Mouse (Mus musculus) CH12.LX (cell line): ENCODE data around the gene Rassf5. TPM values are rescaled to one million over a fixed set of nuclear protein-coding genes. Genes with fewer than 3 reads are reported as not detected.

Source experiments
- DNase-seq: peaks from one replicate; pipeline ENCODE4 v3.0.0-alpha.2; 2013; ENCODE audit errors: extremely low read depth
- H3K27ac ChIP-seq: 2 replicates; pipeline ENCODE4 v1.5.1; 2012; ENCODE audit warnings: low read depth, mild to moderate bottlenecking, control low read depth, moderate library complexity; ENCODE audit not compliant: insufficient read depth
- H3K27me3 ChIP-seq: replicated peaks from 2 replicates; pipeline ENCODE3; 2012; ENCODE audit warnings: inconsistent platforms
- H3K36me3 ChIP-seq, 2 experiments: replicated peaks in 1 of 2; 2 replicates each; pipeline versions ENCODE3 to v1.6.1; 2012; ENCODE audit warnings: inconsistent platforms in 1 of 2, low read length in 1 of 2, mild to moderate bottlenecking in 1 of 2, mixed read lengths in 1 of 2, moderate library complexity in 1 of 2; ENCODE audit not compliant: control insufficient read depth in 1 of 2, insufficient read depth in 1 of 2
- H3K4me1 ChIP-seq, 2 experiments: 2 replicates each; pipeline ENCODE4 v1.6.1; 2012; ENCODE audit warnings: inconsistent platforms in 1 of 2, moderate library complexity in 1 of 2; ENCODE audit not compliant: insufficient read depth in 2 of 2, control insufficient read depth in 1 of 2
- H3K4me2 ChIP-seq: 2 replicates; pipeline ENCODE4 v1.6.1; 2012; ENCODE audit warnings: low read depth, mild to moderate bottlenecking, control low read depth; ENCODE audit not compliant: poor library complexity, insufficient read depth, severe bottlenecking
- H3K4me3 ChIP-seq, 3 experiments: fragments of 150-350 bp in 1 of 3; sonication (generic) in 1 of 3; replicated peaks in 1 of 3; 2 replicates each; pipeline versions ENCODE3 to v1.5.1; 2011 to 2012; ENCODE audit warnings: low read depth in 2 of 3, low read length in 2 of 3, mild to moderate bottlenecking in 2 of 3, moderate library complexity in 2 of 3, control low read depth in 1 of 3, improper control_type of control experiment in 1 of 3, inconsistent platforms in 1 of 3, mixed read lengths in 1 of 3; ENCODE audit not compliant: poor library complexity in 1 of 3
- H3K79me2 ChIP-seq: replicated peaks from 2 replicates; pipeline ENCODE4 v1.6.1; 2012; ENCODE audit warnings: mild to moderate bottlenecking, moderate library complexity; ENCODE audit not compliant: control insufficient read depth, poor library complexity, insufficient read depth, severe bottlenecking; ENCODE audit errors: extremely low read depth
- H3K9ac ChIP-seq: 2 replicates; pipeline ENCODE4 v1.6.1; 2012; ENCODE audit warnings: low read depth, mild to moderate bottlenecking, control low read depth, moderate library complexity; ENCODE audit not compliant: insufficient read depth
- H3K9me3 ChIP-seq: replicated peaks from 2 replicates; pipeline ENCODE3; 2012; ENCODE audit warnings: low read length, inconsistent platforms, mixed read lengths
- BHLHE40 ChIP-seq: IDR thresholded peaks from 2 replicates; pipeline ENCODE4 v1.6.1; 2011; ENCODE audit warnings: mild to moderate bottlenecking, low read depth, low read length, improper control_type of control experiment
- CHD1 ChIP-seq: IDR thresholded peaks from 2 replicates; pipeline ENCODE4 v1.6.1; 2012; ENCODE audit warnings: low read depth, low read length, improper control_type of control experiment, inconsistent platforms
- CTCF ChIP-seq, 2 experiments: IDR thresholded peaks in 1 of 2; conservative IDR thresholded peaks in 1 of 2; 2 replicates each; pipeline ENCODE4 v1.5.1; 2011 to 2012; ENCODE audit warnings: low read depth in 2 of 2, low read length in 2 of 2, improper control_type of control experiment in 1 of 2, inconsistent platforms in 1 of 2, mild to moderate bottlenecking in 1 of 2, moderate library complexity in 1 of 2
- ELF1 ChIP-seq: IDR thresholded peaks from 2 replicates; pipeline ENCODE4 v1.6.1; 2014; ENCODE audit warnings: low read depth, mild to moderate bottlenecking, inconsistent platforms, low read length, improper control_type of control experiment
- EP300 ChIP-seq: IDR thresholded peaks from 2 replicates; pipeline ENCODE4 v1.6.1; 2011; ENCODE audit warnings: low read length, improper control_type of control experiment
- ETS1 ChIP-seq: conservative IDR thresholded peaks from 2 replicates; pipeline ENCODE4 v1.6.1; 2012; ENCODE audit warnings: low read depth, mild to moderate bottlenecking, inconsistent platforms, low read length, improper control_type of control experiment, moderate library complexity
- GABPA ChIP-seq: IDR thresholded peaks from 2 replicates; pipeline ENCODE4 v1.6.1; 2012; ENCODE audit warnings: low read depth, low read length, improper control_type of control experiment, inconsistent platforms; ENCODE audit not compliant: insufficient replicate concordance
- IRF4 ChIP-seq: IDR thresholded peaks from 2 replicates; pipeline ENCODE4 v1.6.1; 2014; ENCODE audit warnings: low read depth, mild to moderate bottlenecking, inconsistent platforms, low read length, improper control_type of control experiment
- JUN ChIP-seq: IDR thresholded peaks from 2 replicates; pipeline ENCODE4 v1.6.1; 2011; ENCODE audit warnings: low read depth, mild to moderate bottlenecking, low read length, improper control_type of control experiment, moderate library complexity; ENCODE audit not compliant: insufficient read depth
- JUND ChIP-seq: conservative IDR thresholded peaks from 2 replicates; pipeline ENCODE4 v1.6.1; 2011; ENCODE audit warnings: low read depth, low read length, improper control_type of control experiment
- KAT2A ChIP-seq: IDR thresholded peaks from 2 replicates; pipeline ENCODE4 v1.6.1; 2012; ENCODE audit warnings: low read length, improper control_type of control experiment, inconsistent platforms; ENCODE audit not compliant: insufficient replicate concordance
- MAX ChIP-seq: IDR thresholded peaks from 2 replicates; pipeline ENCODE4 v1.6.1; 2011; ENCODE audit warnings: low read length, improper control_type of control experiment
- MAZ ChIP-seq: IDR thresholded peaks from 2 replicates; pipeline ENCODE4 v1.6.1; 2012; ENCODE audit warnings: low read depth, mild to moderate bottlenecking, inconsistent platforms, low read length, improper control_type of control experiment, moderate library complexity
- MEF2A ChIP-seq: IDR thresholded peaks from 2 replicates; pipeline ENCODE4 v1.6.1; 2014; ENCODE audit warnings: low read depth, mild to moderate bottlenecking, inconsistent platforms, low read length, improper control_type of control experiment, borderline replicate concordance
- MXI1 ChIP-seq: IDR thresholded peaks from 2 replicates; pipeline ENCODE4 v1.6.1; 2011; ENCODE audit warnings: mild to moderate bottlenecking, low read depth, low read length, improper control_type of control experiment
- MYC ChIP-seq: IDR thresholded peaks from 2 replicates; pipeline ENCODE4 v1.6.1; 2011; ENCODE audit warnings: low read depth, mild to moderate bottlenecking, improper control_type of control experiment, low read length
- NELFE ChIP-seq: IDR thresholded peaks from 2 replicates; pipeline ENCODE4 v1.6.1; 2011; ENCODE audit warnings: low read depth, low read length, improper control_type of control experiment
- PAX5 ChIP-seq: IDR thresholded peaks from 2 replicates; pipeline ENCODE4 v1.6.1; 2012; ENCODE audit warnings: low read length, inconsistent platforms, mixed read lengths
- POLR2A ChIP-seq: IDR thresholded peaks from 2 replicates; pipeline ENCODE4 v1.6.1; 2011; ENCODE audit warnings: low read depth, mild to moderate bottlenecking, improper control_type of control experiment, low read length
- RAD21 ChIP-seq: IDR thresholded peaks from 2 replicates; pipeline ENCODE4 v1.6.1; 2011; ENCODE audit warnings: low read depth, mild to moderate bottlenecking, low read length, improper control_type of control experiment, moderate library complexity
- RCOR1 ChIP-seq: conservative IDR thresholded peaks from 2 replicates; pipeline ENCODE4 v1.6.1; 2012; ENCODE audit warnings: low read depth, mild to moderate bottlenecking, inconsistent platforms, low read length, improper control_type of control experiment
- SMC3 ChIP-seq: IDR thresholded peaks from 2 replicates; pipeline ENCODE4 v1.6.1; 2011; ENCODE audit warnings: low read depth, low read length, improper control_type of control experiment
- TBP ChIP-seq: conservative IDR thresholded peaks from 2 replicates; pipeline ENCODE4 v1.6.1; 2011; ENCODE audit warnings: low read depth, low read length, improper control_type of control experiment
- TCF12 ChIP-seq: IDR thresholded peaks from 2 replicates; pipeline ENCODE4 v1.6.1; 2014; ENCODE audit warnings: low read depth, mild to moderate bottlenecking, inconsistent platforms, low read length, improper control_type of control experiment
- UBTF ChIP-seq: IDR thresholded peaks from 2 replicates; pipeline ENCODE4 v1.6.1; 2012; ENCODE audit warnings: low read depth, mild to moderate bottlenecking, inconsistent platforms, low read length, improper control_type of control experiment, moderate library complexity
- ZC3H11A ChIP-seq: IDR thresholded peaks from 2 replicates; pipeline ENCODE4 v1.6.1; 2012; ENCODE audit warnings: low read depth, mild to moderate bottlenecking, inconsistent platforms, low read length, improper control_type of control experiment
- ZKSCAN1 ChIP-seq: IDR thresholded peaks from 2 replicates; pipeline ENCODE4 v1.6.1; 2012; ENCODE audit warnings: low read depth, inconsistent platforms, low read length, improper control_type of control experiment, borderline replicate concordance
- ZMIZ1 ChIP-seq: IDR thresholded peaks from 2 replicates; pipeline ENCODE4 v1.6.1; 2012; ENCODE audit warnings: low read depth, mild to moderate bottlenecking, inconsistent platforms, low read length, improper control_type of control experiment
- ZNF384 ChIP-seq: IDR thresholded peaks from 2 replicates; pipeline ENCODE4 v1.6.1; 2012; ENCODE audit warnings: low read depth, low read length, improper control_type of control experiment, inconsistent platforms
- dilution Hi-C: fragments of 300-500 bp; cut with MboI; formaldehyde crosslinking; loops from 2 replicates; pipeline ENCODE4 v1.14.3; 2020; ENCODE audit warnings: low sequenced_read_pairs; ENCODE audit not compliant: extremely low pct_unique_long_range_greater_than_20kb, extremely low pct_ligation_motif_present
- in situ Hi-C: fragments of 300-500 bp; cut with MboI; formaldehyde crosslinking; loops from 3 replicates; pipeline ENCODE4 v1.14.3; 2019; ENCODE audit warnings: low sequenced_read_pairs, low pct_ligation_motif_present, low pct_unique_long_range_greater_than_20kb, mixed read lengths
- polyA plus RNA-seq: library from polyadenylated mRNA; unstranded; fragments of >175 nt; gene quantifications from 2 replicates; pipeline ENCODE4 v1.2.1, GENCODE M21; 2012; ENCODE audit warnings: low read depth; ENCODE audit not compliant: insufficient read length
- total RNA-seq, 2 experiments: library from RNA; depleted of rRNA; stranded (reverse); fragments of 300-350 nt in 1 of 2; fragments of >200 nt in 1 of 2; gene quantifications; 2 replicates each; pipeline ENCODE4 v1.2.3; 2012 to 2014

The Rassf5 gene
- total and polyA plus RNA-seq, 3 experiments, result 11.5 to 32.1 (median 16.3) TPM

GRCm38 (mm10) chr1:131199976-131200375 is 45.1 kb downstream of the Rassf5 start:
- DNase-seq, result peak; percentile 85
- in situ Hi-C loops (no loop called here), dilution Hi-C loops (no loop called here)
- H3K79me2 ChIP-seq, result peaks cover 10% of the 10 kb centered on the region
- TF ChIP-seq ZC3H11A (no peak), MXI1 (no peak), EP300 (peak; percentile 7; the same call in 1 of the 2 replicates), MAX (0 out of 2 replicates have a peak, but pooled peaks have one; percentile 50), JUND (no peak), CTCF (conservative IDR thresholded peaks at IDR 0.05 in 1 of 2, IDR thresholded peaks at IDR 0.05 in 1 of 2; ENCODE audit: low read depth in 2 of 2, low read length in 2 of 2) (peak in 1 of 2 experiments; percentile 64; a peak in 2 of 4 replicates), UBTF (peak; percentile 19; the same call in 1 of the 2 replicates), SMC3 (peak; percentile 8; the same call in 1 of the 2 replicates), ZNF384 (no peak), POLR2A (peak; percentile 62), MYC (peak; percentile 73; the same call in 1 of the 2 replicates), IRF4 (0 out of 2 replicates have a peak, but pooled peaks have one; percentile 15), MAZ (0 out of 2 replicates have a peak, but pooled peaks have one; percentile 42), TCF12 (0 out of 2 replicates have a peak, but pooled peaks have one; percentile 44), ETS1 (no peak; the same call in 1 of the 2 replicates), RAD21 (peak; percentile 24), BHLHE40 (peak; percentile 34; the same call in 1 of the 2 replicates)
- H3K27ac ChIP-seq, result no peak overlapping the region
- H3K4me3 ChIP-seq, result peak overlapping the region; percentile 59 to 65 (median 65)
- H3K4me1 ChIP-seq, result peaks cover 38 to 72% of the 10 kb centered on the region in 2 experiments
- H3K9ac ChIP-seq, result peak overlapping the region; percentile 81
- H3K36me3 ChIP-seq, result peaks cover 5 to 21% of the 10 kb centered on the region in 2 experiments
- H3K9me3 ChIP-seq, result no peaks in the 10 kb centered on the region
- H3K4me2 ChIP-seq, result peak overlapping the region; percentile 96
- no peaks in the 10 kb centered on the region for H3K27me3 ChIP-seq

- Histone ChIP-seq H3K27me3 (no peaks in the 10 kb centered on the region), H3K27ac (no peak overlapping the region), H3K79me2 (peaks cover 10% of the 10 kb centered on the region), H3K4me3 (peak overlapping the region; percentile 59 to 65 (median 65)), H3K9me3 (no peaks in the 10 kb centered on the region), H3K4me2 (peak overlapping the region; percentile 96), H3K36me3 (peaks cover 9 to 28% of the 10 kb centered on the region in 2 experiments), H3K4me1 (peaks cover 32 to 72% of the 10 kb centered on the region in 2 experiments), H3K9ac (peak overlapping the region; percentile 81)
- in situ Hi-C loops, result no loop called here
- dilution Hi-C loops, result no loop called here
- TF ChIP-seq JUND, result no peak
- TF ChIP-seq TBP, result no peak
- peak; percentile 55 for TF ChIP-seq MXI1
- no peak for TF ChIP-seq SMC3
- TF ChIP-seq ZMIZ1, result 0 out of 2 replicates have a peak, but pooled peaks have one; percentile 16
- peak; percentile 9; the same call in 1 of the 2 replicates for TF ChIP-seq UBTF
- TF ChIP-seq RCOR1, result no peak
- peak; percentile 12; the same call in 1 of the 2 replicates for TF ChIP-seq TCF12
- no peak for TF ChIP-seq GABPA
- TF ChIP-seq ELF1, result peak; percentile 65
- TF ChIP-seq ZKSCAN1, result no peak
- TF ChIP-seq JUN, result no peak
- TF ChIP-seq PAX5, result no peak
- TF ChIP-seq BHLHE40, result peak; percentile 68
- peak; percentile 45 for TF ChIP-seq MEF2A
- TF ChIP-seq KAT2A, result no peak
- TF ChIP-seq ZNF384, result no peak
- no peak for TF ChIP-seq POLR2A
- 0 out of 2 replicates have a peak, but pooled peaks have one; percentile 34 for TF ChIP-seq NELFE
- TF ChIP-seq CHD1, result 0 out of 2 replicates have a peak, but pooled peaks have one; percentile 36
- peak; percentile 56 for DNase-seq
Measured at GRCm38 (mm10) chr1:131199118-131199821, 45.8 kb downstream of the Rassf5 start.
